Mouse (Mus musculus): Measurements from ENCODE around the gene Gdf1. TPM values are rescaled to one million over a fixed set of nuclear protein-coding genes. Genes with fewer than 3 reads are reported as not detected.
A peak's percentile ranks its signal among the peaks of the same experiment; 100 is the strongest.

Gene Gdf1
- total RNA-seq, 1 experiment: 7.5 TPM

DNA sequence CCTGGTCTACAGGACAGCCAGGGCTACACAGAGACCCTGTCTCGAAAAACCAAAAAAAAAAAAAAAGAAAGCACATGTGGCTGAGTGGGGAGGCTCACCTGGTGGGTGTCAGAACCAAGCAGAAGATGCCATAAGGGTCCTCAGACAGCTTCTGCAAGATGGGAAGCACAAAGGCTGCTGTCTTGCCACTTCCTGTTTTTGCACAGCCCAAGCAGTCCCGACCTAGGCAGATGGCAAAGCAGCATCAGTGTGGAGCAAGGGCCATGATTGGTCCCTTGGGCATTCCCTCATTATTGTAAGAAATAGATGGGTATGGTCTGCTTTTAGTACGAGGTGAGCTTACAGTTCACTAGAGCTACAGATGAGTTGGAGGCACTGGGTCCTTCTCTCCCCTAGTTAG, 28.7 kb upstream of the Gdf1 start:
- DNase-seq (ENCODE audit: low read depth, low spot score): no peak
- TF ChIP-seq CHD2 (IDR thresholded peaks at IDR 0.05; ENCODE audit: low read depth, low read length) (no peak), ZNF384 (IDR thresholded peaks at IDR 0.05; ENCODE audit: low read depth, low read length) (no peak), MAFK (IDR thresholded peaks at IDR 0.05; ENCODE audit: insufficient read depth, low read depth, low read length) (no peak), ZC3H11A (IDR thresholded peaks at IDR 0.05; ENCODE audit: borderline replicate concordance, low read depth, low read length) (no peak), HCFC1 (IDR thresholded peaks at IDR 0.05; ENCODE audit: borderline replicate concordance, insufficient read depth, low read length) (no peak)
- peaks cover 36% of the 10 kb centered on the region for H3K36me3 ChIP-seq (ENCODE audit: control insufficient read depth, insufficient read depth, low read length, poor library complexity, severe bottlenecking)
- no peak overlapping the region for H3K9ac ChIP-seq (ENCODE audit: insufficient read depth, low read depth, low read length, poor library complexity, severe bottlenecking)
- no peaks in the 10 kb centered on the region for H3K4me1 ChIP-seq (ENCODE audit: control insufficient read depth in 2 of 2, insufficient read depth in 2 of 2, low read length in 2 of 2, poor library complexity in 1 of 2)
- no peak overlapping the region for H3K27ac ChIP-seq (ENCODE audit: insufficient read depth, low read depth, low read length, poor library complexity, severe bottlenecking)
- in situ Hi-C loops (cut with MboI; ENCODE audit: low sequenced_read_pairs in 2 of 2, unreplicated experiment in 2 of 2): no loop called here
- H3K4me3 ChIP-seq (ENCODE audit: insufficient read depth in 1 of 2, low read depth in 1 of 2, low read length in 2 of 2, poor library complexity in 1 of 2, severe bottlenecking in 1 of 2): no peak overlapping the region
- H3K9me3 ChIP-seq (ENCODE audit: control insufficient read depth, insufficient read depth, low read depth, low read length): no peaks in the 10 kb centered on the region

DNA sequence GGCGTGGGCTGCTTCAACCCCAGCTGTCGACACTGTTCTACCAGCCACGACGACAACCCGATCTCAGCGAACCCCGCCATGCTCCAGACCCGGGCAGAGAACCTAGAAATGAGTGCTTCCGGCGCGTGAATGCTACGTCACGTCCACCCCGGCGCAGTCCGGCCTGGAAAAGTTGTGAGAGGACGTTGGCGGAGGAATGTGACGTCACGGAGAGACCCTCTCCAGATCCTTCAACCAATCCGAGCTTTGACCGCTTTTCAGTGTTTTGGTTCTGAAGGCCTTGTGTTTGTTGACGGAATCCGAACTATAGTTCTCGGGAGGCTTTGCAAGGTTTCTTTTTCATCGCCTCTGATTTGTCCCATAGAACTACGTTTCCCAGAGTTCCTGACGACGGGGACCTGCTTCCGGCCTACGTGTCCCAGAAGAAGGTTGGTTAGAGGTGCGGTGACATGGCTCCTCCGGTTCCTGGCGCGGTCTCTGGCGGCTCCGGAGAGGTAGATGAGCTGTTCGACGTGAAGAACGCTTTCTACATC, 27.2 kb upstream of the Gdf1 start, which contains the start of the genes Ddx49 and Cope:
Ddx49 (minus strand) TSS at position 132 of the 533 bp plus-strand sequence.
Cope (plus strand) TSS at position 161 of the 533 bp plus-strand sequence.
- in situ Hi-C loops (cut with MboI; ENCODE audit: low sequenced_read_pairs in 2 of 2, unreplicated experiment in 2 of 2): no loop called here
- no peak for TF ChIP-seq MAFK (IDR thresholded peaks at IDR 0.05; ENCODE audit: insufficient read depth, low read depth, low read length)
- peak; percentile 35; the same call in 1 of the 2 replicates for TF ChIP-seq ZC3H11A (IDR thresholded peaks at IDR 0.05; ENCODE audit: borderline replicate concordance, low read depth, low read length)
- peak; percentile 36; the same call in 1 of the 2 replicates for TF ChIP-seq CHD2 (IDR thresholded peaks at IDR 0.05; ENCODE audit: low read depth, low read length)
- TF ChIP-seq HCFC1 (IDR thresholded peaks at IDR 0.05; ENCODE audit: borderline replicate concordance, insufficient read depth, low read length): peak; percentile 94
- TF ChIP-seq ZNF384 (IDR thresholded peaks at IDR 0.05; ENCODE audit: low read depth, low read length): no peak
- peak within 1 kb of the TSS; percentile 86 to 97 for H3K4me3 ChIP-seq (ENCODE audit: insufficient read depth in 1 of 2, low read depth in 1 of 2, low read length in 2 of 2, poor library complexity in 1 of 2, severe bottlenecking in 1 of 2)
- DNase-seq (ENCODE audit: low read depth, low spot score): peak; percentile 93
- H3K36me3 ChIP-seq (ENCODE audit: control insufficient read depth, insufficient read depth, low read length, poor library complexity, severe bottlenecking): peaks cover 28% of the 10 kb centered on the region
- no peaks in the 10 kb centered on the region for H3K9me3 ChIP-seq (ENCODE audit: control insufficient read depth, insufficient read depth, low read depth, low read length)
- H3K27ac ChIP-seq (ENCODE audit: insufficient read depth, low read depth, low read length, poor library complexity, severe bottlenecking): no peak within 1 kb of the TSS
- no peaks in the 10 kb centered on the region for H3K4me1 ChIP-seq (ENCODE audit: control insufficient read depth in 2 of 2, insufficient read depth in 2 of 2, low read length in 2 of 2, poor library complexity in 1 of 2)
- H3K9ac ChIP-seq (ENCODE audit: insufficient read depth, low read depth, low read length, poor library complexity, severe bottlenecking): peak within 1 kb of the TSS; percentile 84

DNA sequence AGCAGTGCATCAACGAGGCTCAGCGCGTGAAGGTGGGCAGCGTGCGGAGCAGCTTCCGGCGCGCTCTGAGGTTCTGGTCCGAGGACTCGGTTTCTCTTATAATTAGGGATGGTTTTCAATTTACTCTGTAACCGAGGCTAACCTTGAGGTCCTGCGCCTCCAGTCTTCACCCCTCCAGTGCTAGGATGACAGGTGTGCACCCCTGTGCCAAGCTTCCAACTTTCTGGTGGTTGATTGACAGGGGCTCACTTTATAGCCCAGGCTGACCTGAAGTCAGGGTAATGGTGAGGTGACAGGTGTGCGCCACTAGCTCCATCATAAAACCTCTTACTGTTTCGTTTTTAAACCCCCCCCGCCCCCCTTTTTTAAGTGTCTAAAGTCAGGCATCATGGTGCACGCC, 26.7 kb upstream of the Gdf1 start:
- in situ Hi-C loops (cut with MboI; ENCODE audit: low sequenced_read_pairs in 2 of 2, unreplicated experiment in 2 of 2): no loop called here
- TF ChIP-seq ZNF384 (IDR thresholded peaks at IDR 0.05; ENCODE audit: low read depth, low read length) (no peak), HCFC1 (IDR thresholded peaks at IDR 0.05; ENCODE audit: borderline replicate concordance, insufficient read depth, low read length) (no peak), CHD2 (IDR thresholded peaks at IDR 0.05; ENCODE audit: low read depth, low read length) (no peak), ZC3H11A (IDR thresholded peaks at IDR 0.05; ENCODE audit: borderline replicate concordance, low read depth, low read length) (no peak), MAFK (IDR thresholded peaks at IDR 0.05; ENCODE audit: insufficient read depth, low read depth, low read length) (no peak)
- no peaks in the 10 kb centered on the region for H3K9me3 ChIP-seq (ENCODE audit: control insufficient read depth, insufficient read depth, low read depth, low read length)
- no peak overlapping the region for H3K27ac ChIP-seq (ENCODE audit: insufficient read depth, low read depth, low read length, poor library complexity, severe bottlenecking)
- peak overlapping the region; percentile 86 to 97 for H3K4me3 ChIP-seq (ENCODE audit: insufficient read depth in 1 of 2, low read depth in 1 of 2, low read length in 2 of 2, poor library complexity in 1 of 2, severe bottlenecking in 1 of 2)
- peaks cover 29% of the 10 kb centered on the region; the same call in 1 of the 2 replicates for H3K36me3 ChIP-seq (ENCODE audit: control insufficient read depth, insufficient read depth, low read length, poor library complexity, severe bottlenecking)
- no peaks in the 10 kb centered on the region for H3K4me1 ChIP-seq (ENCODE audit: control insufficient read depth in 2 of 2, insufficient read depth in 2 of 2, low read length in 2 of 2, poor library complexity in 1 of 2)
- no peak for DNase-seq (ENCODE audit: low read depth, low spot score)
- H3K9ac ChIP-seq (ENCODE audit: insufficient read depth, low read depth, low read length, poor library complexity, severe bottlenecking): peak overlapping the region; percentile 84

DNA sequence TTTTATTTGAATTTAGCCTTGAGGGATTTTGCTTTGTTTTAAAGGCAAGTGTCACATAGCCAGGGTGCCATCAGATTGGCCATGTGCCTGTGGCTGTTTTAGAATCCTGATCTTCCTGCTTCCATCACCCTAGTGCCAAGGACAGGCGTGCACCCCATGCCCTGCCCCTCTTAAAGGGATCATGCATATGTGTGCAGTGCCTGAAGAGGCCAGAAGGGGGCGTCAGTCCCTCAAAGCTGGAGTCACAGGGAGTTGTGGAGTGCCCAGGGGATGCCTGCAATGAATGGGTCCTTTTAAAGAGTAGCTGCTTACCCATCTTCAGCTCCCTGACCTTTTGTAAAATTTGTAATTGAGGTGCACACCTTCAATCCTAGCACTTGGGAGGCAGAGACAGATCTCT, 20.3 kb upstream of the Gdf1 start:
- H3K36me3 ChIP-seq (ENCODE audit: control insufficient read depth, insufficient read depth, low read length, poor library complexity, severe bottlenecking): peaks cover 53% of the 10 kb centered on the region
- no peak overlapping the region for H3K4me3 ChIP-seq (ENCODE audit: insufficient read depth in 1 of 2, low read depth in 1 of 2, low read length in 2 of 2, poor library complexity in 1 of 2, severe bottlenecking in 1 of 2)
- H3K9ac ChIP-seq (ENCODE audit: insufficient read depth, low read depth, low read length, poor library complexity, severe bottlenecking): no peak overlapping the region
- no peaks in the 10 kb centered on the region for H3K4me1 ChIP-seq (ENCODE audit: control insufficient read depth in 2 of 2, insufficient read depth in 2 of 2, low read length in 2 of 2, poor library complexity in 1 of 2)
- peak; percentile 60 for DNase-seq (ENCODE audit: low read depth, low spot score)
- in situ Hi-C loops (cut with MboI; ENCODE audit: low sequenced_read_pairs in 2 of 2, unreplicated experiment in 2 of 2): no loop called here
- TF ChIP-seq CHD2 (IDR thresholded peaks at IDR 0.05; ENCODE audit: low read depth, low read length) (no peak), HCFC1 (IDR thresholded peaks at IDR 0.05; ENCODE audit: borderline replicate concordance, insufficient read depth, low read length) (no peak), ZNF384 (IDR thresholded peaks at IDR 0.05; ENCODE audit: low read depth, low read length) (no peak), MAFK (IDR thresholded peaks at IDR 0.05; ENCODE audit: insufficient read depth, low read depth, low read length) (no peak), ZC3H11A (IDR thresholded peaks at IDR 0.05; ENCODE audit: borderline replicate concordance, low read depth, low read length) (no peak)
- H3K9me3 ChIP-seq (ENCODE audit: control insufficient read depth, insufficient read depth, low read depth, low read length): no peaks in the 10 kb centered on the region
- no peak overlapping the region for H3K27ac ChIP-seq (ENCODE audit: insufficient read depth, low read depth, low read length, poor library complexity, severe bottlenecking)
